Mouse (Mus musculus) stomach, postnatal 0 days (tissue): Measurements from ENCODE around the gene Snx29.

Experiments used
- CTCF ChIP-seq: IDR thresholded peaks from 2 replicates; pipeline ENCODE4 v1.5.1; 2016; ENCODE audit warnings: antibody characterized with exemption, low read depth, mild to moderate bottlenecking, moderate library complexity
- EP300 ChIP-seq: optimal IDR thresholded peaks from 2 replicates; pipeline ENCODE3; 2016; ENCODE audit warnings: antibody characterized with exemption

GRCm38 (mm10) chr16:11284881-11285280 lies 37.8 kb upstream of the Snx29 start:
- TF ChIP-seq CTCF (no peak), EP300 (no peak)
